Mouse (Mus musculus): Measurements from ENCODE around the gene Insm1. TPM values are rescaled to one million over a fixed set of nuclear protein-coding genes. Genes with fewer than 3 reads are reported as not detected.

Insm1 gene
- polyA plus RNA-seq, 1 experiment from 2014 or later, result not detected

- H3K27me3 ChIP-seq (ENCODE audit: insufficient read depth, low read length), result no peaks in the 10 kb centered on the region
- WGBS, result 78% methylated on average over 2 of the region's 2 CpGs
- ATAC-seq (replicated peaks; ENCODE audit: low FRiP score, low read depth), result no peak
Observed at GRCm38 (mm10) chr2:146244049-146244448, 22.3 kb downstream of the Insm1 start.

GRCm38 (mm10) chr2:146245401-146245800 lies 23.7 kb downstream of the Insm1 start:
- no peaks in the 10 kb centered on the region; the same call in 1 of the 2 replicates for H3K4me1 ChIP-seq (replicated peaks; ENCODE audit: insufficient read depth, low read length)
- WGBS, result 61% methylated on average over 7 of the region's 7 CpGs
- no peaks in the 10 kb centered on the region for H3K36me3 ChIP-seq (ENCODE audit: insufficient read depth, low read length)
- H3K4me2 ChIP-seq (ENCODE audit: low read length), result no peak overlapping the region
- H3K4me3 ChIP-seq (replicated peaks; ENCODE audit: low read depth, low read length), result no peak overlapping the region
- H3K9me3 ChIP-seq (replicated peaks; ENCODE audit: low read length), result no peaks in the 10 kb centered on the region
- H3K27me3 ChIP-seq (ENCODE audit: insufficient read depth, low read length), result no peaks in the 10 kb centered on the region
- TF ChIP-seq CTCF (IDR thresholded peaks at IDR 0.05; ENCODE audit: low read depth), result no peak
- no peak overlapping the region for H3K9ac ChIP-seq (ENCODE audit: low read depth, low read length)
- DNase-seq (ENCODE audit: low spot score), result no peak
- no peak for ATAC-seq (replicated peaks; ENCODE audit: low FRiP score, low read depth)
- H3K27ac ChIP-seq, result no peak overlapping the region

More at GRCm38 (mm10) chr2:146244049-146244448, 22.3 kb downstream of the Insm1 start:
- Histone ChIP-seq H3K36me3 (ENCODE audit: insufficient read depth, low read length) (no peaks in the 10 kb centered on the region), H3K9ac (ENCODE audit: low read depth, low read length) (no peak overlapping the region), H3K27ac (no peak overlapping the region), H3K4me3 (replicated peaks; ENCODE audit: low read depth, low read length) (no peak overlapping the region), H3K9me3 (replicated peaks; ENCODE audit: low read length) (no peaks in the 10 kb centered on the region), H3K4me1 (replicated peaks; ENCODE audit: insufficient read depth, low read length) (no peaks in the 10 kb centered on the region; the same call in 1 of the 2 replicates), H3K4me2 (ENCODE audit: low read length) (no peak overlapping the region)
- no peak for DNase-seq (ENCODE audit: low spot score)
- TF ChIP-seq CTCF (IDR thresholded peaks at IDR 0.05; ENCODE audit: low read depth), result no peak

DNA sequence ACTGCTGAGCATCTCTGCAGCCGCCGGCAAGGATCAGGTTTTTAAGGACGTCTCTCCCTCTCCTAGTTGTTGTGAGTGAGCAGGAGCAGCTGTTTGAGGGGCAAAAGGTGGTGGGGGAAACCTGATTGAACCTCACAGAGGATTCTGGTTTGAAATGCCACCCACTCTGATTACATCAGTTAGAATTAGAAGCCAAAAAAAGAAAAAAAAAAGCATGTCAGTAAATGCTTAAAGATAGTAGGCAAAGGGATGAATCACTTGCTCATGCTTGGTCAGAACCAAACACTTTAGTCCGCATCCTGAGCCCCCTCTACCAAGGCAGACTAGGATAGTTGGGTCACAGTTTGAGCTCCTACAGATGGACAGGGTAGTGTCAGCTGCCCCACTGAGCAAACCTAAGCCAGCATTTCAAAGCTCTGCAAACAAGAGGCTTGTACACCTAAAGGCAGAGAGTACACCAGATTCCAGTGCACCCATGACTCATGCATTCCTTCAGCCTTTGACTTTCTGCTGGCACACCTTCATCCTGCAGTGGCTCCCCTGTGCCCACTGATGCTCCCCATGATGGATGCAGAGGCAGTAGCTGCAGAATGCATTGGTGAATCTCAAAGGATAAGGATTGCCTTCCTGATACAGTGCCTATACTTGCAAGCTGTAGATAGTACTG lies 24.8 kb downstream of the Insm1 start:
- no peak overlapping the region for H3K4me3 ChIP-seq (replicated peaks; ENCODE audit: low read depth, low read length)
- H3K4me2 ChIP-seq (ENCODE audit: low read length), result no peak overlapping the region
- no peaks in the 10 kb centered on the region for H3K36me3 ChIP-seq (ENCODE audit: insufficient read depth, low read length)
- ATAC-seq (replicated peaks; ENCODE audit: low FRiP score, low read depth), result no peak
- no peak for TF ChIP-seq CTCF (IDR thresholded peaks at IDR 0.05; ENCODE audit: low read depth)
- WGBS, result 48% methylated on average over 4 of the region's 4 CpGs
- H3K27me3 ChIP-seq (ENCODE audit: insufficient read depth, low read length), result no peaks in the 10 kb centered on the region
- H3K4me1 ChIP-seq (replicated peaks; ENCODE audit: insufficient read depth, low read length), result no peaks in the 10 kb centered on the region; the same call in 1 of the 2 replicates
- no peaks in the 10 kb centered on the region for H3K9me3 ChIP-seq (replicated peaks; ENCODE audit: low read length)
- no peak overlapping the region for H3K27ac ChIP-seq
- H3K9ac ChIP-seq (ENCODE audit: low read depth, low read length), result no peak overlapping the region
- DNase-seq (ENCODE audit: low spot score), result no peak

DNA sequence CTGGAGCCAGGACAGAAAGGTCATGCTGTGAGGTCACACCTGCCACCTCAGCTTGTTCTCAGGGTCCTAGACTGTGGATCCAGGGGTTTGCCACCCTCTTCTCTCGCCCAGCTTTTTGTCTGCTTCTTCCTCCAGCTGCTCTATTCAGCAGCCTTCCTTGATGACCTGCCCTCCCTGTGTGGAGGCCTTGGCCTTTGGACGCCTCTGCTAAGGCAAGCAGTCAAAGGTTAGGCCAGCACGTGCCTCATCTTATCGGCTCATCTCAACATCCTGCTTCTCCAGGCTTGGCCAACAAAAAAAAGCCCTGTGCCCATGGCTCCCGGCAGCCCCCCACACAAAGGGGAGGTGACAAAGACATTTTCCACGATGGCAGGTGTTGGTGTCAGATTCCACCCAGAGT lies 25.9 kb downstream of the Insm1 start:
- TF ChIP-seq CTCF (IDR thresholded peaks at IDR 0.05; ENCODE audit: low read depth), result no peak
- DNase-seq (ENCODE audit: low spot score), result no peak
- Histone ChIP-seq H3K27ac (no peak overlapping the region), H3K4me1 (replicated peaks; ENCODE audit: insufficient read depth, low read length) (no peaks in the 10 kb centered on the region; the same call in 1 of the 2 replicates), H3K27me3 (ENCODE audit: insufficient read depth, low read length) (no peaks in the 10 kb centered on the region), H3K36me3 (ENCODE audit: insufficient read depth, low read length) (no peaks in the 10 kb centered on the region), H3K4me3 (replicated peaks; ENCODE audit: low read depth, low read length) (no peak overlapping the region), H3K9me3 (replicated peaks; ENCODE audit: low read length) (no peaks in the 10 kb centered on the region), H3K4me2 (ENCODE audit: low read length) (no peak overlapping the region), H3K9ac (ENCODE audit: low read depth, low read length) (no peak overlapping the region)
- ATAC-seq (replicated peaks; ENCODE audit: low FRiP score, low read depth), result no peak
- WGBS, result 26% methylated on average over 6 of the region's 6 CpGs

DNA sequence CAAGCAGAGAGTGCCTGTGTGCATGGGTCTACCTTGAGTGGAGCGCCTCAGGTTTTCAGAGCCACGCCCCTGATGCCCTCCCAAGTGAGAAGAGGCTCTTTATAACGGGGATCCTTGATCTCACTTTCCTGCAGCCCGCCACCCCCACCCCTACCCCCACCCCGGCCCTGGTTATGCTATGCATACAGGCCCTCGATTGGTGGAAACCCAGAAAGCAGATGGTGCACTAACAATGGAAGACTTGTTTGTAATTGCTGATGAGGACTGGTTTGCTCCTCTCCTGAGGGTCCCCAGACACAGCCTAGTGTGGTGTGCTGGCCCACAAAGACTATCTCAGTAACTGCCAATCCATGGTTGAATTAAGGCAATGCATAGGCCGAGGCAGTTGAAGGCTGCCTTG lies 27.3 kb downstream of the Insm1 start:
- no peak for TF ChIP-seq CTCF (IDR thresholded peaks at IDR 0.05; ENCODE audit: low read depth)
- H3K9ac ChIP-seq (ENCODE audit: low read depth, low read length), result no peak overlapping the region
- no peak overlapping the region for H3K4me2 ChIP-seq (ENCODE audit: low read length)
- no peaks in the 10 kb centered on the region; the same call in 1 of the 2 replicates for H3K4me1 ChIP-seq (replicated peaks; ENCODE audit: insufficient read depth, low read length)
- ATAC-seq (replicated peaks; ENCODE audit: low FRiP score, low read depth) (no peak), DNase-seq (ENCODE audit: low spot score) (no peak)
- no peaks in the 10 kb centered on the region for H3K36me3 ChIP-seq (ENCODE audit: insufficient read depth, low read length)
- H3K27ac ChIP-seq, result no peak overlapping the region
- no peak overlapping the region for H3K4me3 ChIP-seq (replicated peaks; ENCODE audit: low read depth, low read length)
- no peaks in the 10 kb centered on the region for H3K27me3 ChIP-seq (ENCODE audit: insufficient read depth, low read length)
- 86% methylated on average over 7 of the region's 7 CpGs for WGBS
- no peaks in the 10 kb centered on the region for H3K9me3 ChIP-seq (replicated peaks; ENCODE audit: low read length)

DNA sequence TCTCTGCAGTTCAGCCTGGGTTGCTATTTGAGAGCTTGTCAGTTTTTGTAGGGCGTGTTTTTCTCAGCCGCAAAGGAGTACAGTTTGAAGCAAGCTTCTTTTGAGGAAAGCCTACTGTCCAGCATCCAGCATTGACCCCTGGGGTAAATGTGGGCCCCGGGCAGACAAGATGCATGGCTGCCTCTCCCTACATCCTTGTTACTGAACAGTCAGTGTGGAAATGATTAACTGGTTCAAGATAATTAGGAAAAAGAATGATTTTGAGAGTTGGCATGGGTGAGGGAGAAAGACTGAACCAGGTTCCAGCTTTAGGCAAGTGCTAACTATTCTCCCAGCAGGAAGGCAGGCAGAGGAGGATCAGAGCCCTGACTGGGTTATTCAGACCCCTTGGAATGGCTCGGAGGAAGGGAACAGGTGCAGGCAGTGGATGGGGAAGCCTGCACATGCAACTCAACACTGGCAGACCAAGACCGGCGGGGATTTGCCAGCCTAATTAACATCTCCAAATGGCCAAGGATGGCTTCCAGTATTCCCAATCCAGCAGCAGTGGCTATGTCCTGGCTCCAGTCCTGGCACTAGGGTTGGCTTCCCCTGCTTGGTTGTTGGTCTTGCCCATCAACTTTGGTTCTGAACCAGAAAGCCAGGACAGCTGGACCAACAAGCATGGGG lies 28.6 kb downstream of the Insm1 start:
- Histone ChIP-seq H3K9ac (ENCODE audit: low read depth, low read length) (no peak overlapping the region), H3K36me3 (ENCODE audit: insufficient read depth, low read length) (no peaks in the 10 kb centered on the region), H3K4me2 (ENCODE audit: low read length) (no peak overlapping the region), H3K27ac (no peak overlapping the region), H3K4me3 (replicated peaks; ENCODE audit: low read depth, low read length) (no peak overlapping the region), H3K9me3 (replicated peaks; ENCODE audit: low read length) (no peaks in the 10 kb centered on the region), H3K4me1 (replicated peaks; ENCODE audit: insufficient read depth, low read length) (no peaks in the 10 kb centered on the region; the same call in 1 of the 2 replicates), H3K27me3 (ENCODE audit: insufficient read depth, low read length) (no peaks in the 10 kb centered on the region)
- 62% methylated on average over 6 of the region's 6 CpGs for WGBS
- no peak for TF ChIP-seq CTCF (IDR thresholded peaks at IDR 0.05; ENCODE audit: low read depth)
- ATAC-seq (replicated peaks; ENCODE audit: low FRiP score, low read depth), result no peak
- no peak for DNase-seq (ENCODE audit: low spot score)

Measured in kidney, postnatal 0 days (tissue).